Mouse (Mus musculus): Measurements from ENCODE around the gene Wdr66.

- TF ChIP-seq CTCF (IDR thresholded peaks at IDR 0.05 in 2 of 3, conservative IDR thresholded peaks at IDR 0.05 in 1 of 3; ENCODE audit: control insufficient read depth in 1 of 3, insufficient read depth in 1 of 3, low read depth in 2 of 3, low read length in 3 of 3, poor library complexity in 1 of 3, severe bottlenecking in 1 of 3), result no peak
- TF ChIP-seq GATA1 (IDR thresholded peaks at IDR 0.05; ENCODE audit: low read depth, low read length), result no peak
- TF ChIP-seq ZMIZ1 (IDR thresholded peaks at IDR 0.05; ENCODE audit: low read depth, low read length), result no peak
- no peak for TF ChIP-seq ETS1 (IDR thresholded peaks at IDR 0.05; ENCODE audit: low read depth, low read length)
- TF ChIP-seq CHD2 (IDR thresholded peaks at IDR 0.05; ENCODE audit: low read length), result no peak
- no peak for TF ChIP-seq POLR2AphosphoS5 (IDR thresholded peaks at IDR 0.05; ENCODE audit: borderline replicate concordance, low read depth, low read length)
- no peak for TF ChIP-seq POLR2AphosphoS2 (IDR thresholded peaks at IDR 0.05; ENCODE audit: low read length)
- TF ChIP-seq POLR2A (IDR thresholded peaks at IDR 0.05; ENCODE audit: control insufficient read depth in 1 of 2, insufficient read depth in 1 of 2, low read depth in 1 of 2, low read length in 2 of 2, poor library complexity in 1 of 2), result no peak
- no peak for TF ChIP-seq HCFC1 (IDR thresholded peaks at IDR 0.05; ENCODE audit: low read depth, low read length)
- TF ChIP-seq TAL1 (IDR thresholded peaks at IDR 0.05; ENCODE audit: low read length), result no peak
- no peak for TF ChIP-seq USF1 (IDR thresholded peaks at IDR 0.05; ENCODE audit: low read depth, low read length)
- TF ChIP-seq TCF12 (IDR thresholded peaks at IDR 0.05; ENCODE audit: low read depth, low read length), result no peak
- no peak for TF ChIP-seq CHD1 (IDR thresholded peaks at IDR 0.05; ENCODE audit: low read depth, low read length)
- TF ChIP-seq KAT2A (conservative IDR thresholded peaks at IDR 0.05; ENCODE audit: low read depth, low read length), result no peak
Measured at GRCm38 (mm10) chr5:123307630-123308282, 55.9 kb downstream of the Wdr66 start.
